Mouse (Mus musculus): ENCODE results near the gene Slc39a11. TPM values are rescaled to one million over a fixed set of nuclear protein-coding genes. Genes with fewer than 3 reads are reported as not detected.

Gene Slc39a11
- total and polyA plus RNA-seq, 3 experiments, result 5.0 to 9.9 (median 5.3) TPM

GRCm38 (mm10) chr11:113291781-113292714, 357.8 kb downstream of the Slc39a11 start:
- ATAC-seq (ENCODE audit: extremely low read depth, insufficient number of reproducible peaks, low FRiP score, poor library complexity, severe bottlenecking) (no peak), DNase-seq (ENCODE audit: low spot score) (no peak)
- no peaks in the 10 kb centered on the region for H3K27me3 ChIP-seq (ENCODE audit: insufficient read depth, low read length)
- TF ChIP-seq POLR2AphosphoS5 (IDR thresholded peaks at IDR 0.05; ENCODE audit: insufficient replicate concordance, low read depth, low read length), result no peak
- no peak for TF ChIP-seq TAL1 (conservative IDR thresholded peaks at IDR 0.05; ENCODE audit: low read depth, low read length)
- TF ChIP-seq CTCF (IDR thresholded peaks at IDR 0.05; ENCODE audit: low read depth, low read length), result no peak
- no peak for TF ChIP-seq GATA1 (IDR thresholded peaks at IDR 0.05; ENCODE audit: borderline replicate concordance, low read length)
- TF ChIP-seq GATA2 (IDR thresholded peaks at IDR 0.05; ENCODE audit: borderline replicate concordance, low read depth, low read length), result no peak
- no peaks in the 10 kb centered on the region for H3K4me1 ChIP-seq (ENCODE audit: insufficient read depth, low read depth, low read length)
- H3K36me3 ChIP-seq (replicated peaks), result peaks cover 2% of the 10 kb centered on the region
- no peak overlapping the region for H3K4me3 ChIP-seq (ENCODE audit: low read depth, low read length)
- peaks cover 64% of the 10 kb centered on the region for H3K9me3 ChIP-seq (replicated peaks)

GRCm38 (mm10) chr11:113290911-113291310, 359.0 kb downstream of the Slc39a11 start:
- no peaks in the 10 kb centered on the region for H3K27me3 ChIP-seq (ENCODE audit: insufficient read depth, low read length)
- peaks cover 60% of the 10 kb centered on the region for H3K9me3 ChIP-seq (replicated peaks)
- H3K4me1 ChIP-seq (ENCODE audit: insufficient read depth, low read depth, low read length), result no peaks in the 10 kb centered on the region
- DNase-seq (ENCODE audit: low spot score) (no peak), ATAC-seq (ENCODE audit: extremely low read depth, insufficient number of reproducible peaks, low FRiP score, poor library complexity, severe bottlenecking) (no peak)
- TF ChIP-seq CTCF (IDR thresholded peaks at IDR 0.05; ENCODE audit: low read depth, low read length), result no peak
- no peak for TF ChIP-seq GATA1 (IDR thresholded peaks at IDR 0.05; ENCODE audit: borderline replicate concordance, low read length)
- no peak for TF ChIP-seq GATA2 (IDR thresholded peaks at IDR 0.05; ENCODE audit: borderline replicate concordance, low read depth, low read length)
- no peak for TF ChIP-seq TAL1 (conservative IDR thresholded peaks at IDR 0.05; ENCODE audit: low read depth, low read length)
- TF ChIP-seq POLR2AphosphoS5 (IDR thresholded peaks at IDR 0.05; ENCODE audit: insufficient replicate concordance, low read depth, low read length), result no peak
- no peak overlapping the region for H3K4me3 ChIP-seq (ENCODE audit: low read depth, low read length)
- H3K36me3 ChIP-seq (replicated peaks), result peaks cover 2% of the 10 kb centered on the region

GRCm38 (mm10) chr11:113284951-113285741, 364.7 kb downstream of the Slc39a11 start:
- Histone ChIP-seq H3K36me3 (replicated peaks) (peaks cover 2% of the 10 kb centered on the region), H3K4me3 (ENCODE audit: low read depth, low read length) (no peak overlapping the region), H3K9me3 (replicated peaks) (peaks cover 63% of the 10 kb centered on the region), H3K4me1 (ENCODE audit: insufficient read depth, low read depth, low read length) (no peaks in the 10 kb centered on the region), H3K27me3 (ENCODE audit: insufficient read depth, low read length) (no peaks in the 10 kb centered on the region)
- ATAC-seq (ENCODE audit: extremely low read depth, insufficient number of reproducible peaks, low FRiP score, poor library complexity, severe bottlenecking), result no peak
- no peak for TF ChIP-seq CTCF (IDR thresholded peaks at IDR 0.05; ENCODE audit: low read depth, low read length)
- TF ChIP-seq GATA1 (IDR thresholded peaks at IDR 0.05; ENCODE audit: borderline replicate concordance, low read length), result no peak
- no peak for TF ChIP-seq POLR2AphosphoS5 (IDR thresholded peaks at IDR 0.05; ENCODE audit: insufficient replicate concordance, low read depth, low read length)
- TF ChIP-seq GATA2 (IDR thresholded peaks at IDR 0.05; ENCODE audit: borderline replicate concordance, low read depth, low read length), result no peak
- no peak for TF ChIP-seq TAL1 (conservative IDR thresholded peaks at IDR 0.05; ENCODE audit: low read depth, low read length)
- no peak for DNase-seq (ENCODE audit: low spot score)

- no peak for DNase-seq (ENCODE audit: low spot score)
- H3K27me3 ChIP-seq (ENCODE audit: insufficient read depth, low read length), result no peaks in the 10 kb centered on the region
- H3K4me1 ChIP-seq (ENCODE audit: insufficient read depth, low read depth, low read length), result no peaks in the 10 kb centered on the region
- peaks cover 62% of the 10 kb centered on the region for H3K9me3 ChIP-seq (replicated peaks)
- no peak for ATAC-seq (ENCODE audit: extremely low read depth, insufficient number of reproducible peaks, low FRiP score, poor library complexity, severe bottlenecking)
- no peak overlapping the region for H3K4me3 ChIP-seq (ENCODE audit: low read depth, low read length)
- TF ChIP-seq TAL1 (conservative IDR thresholded peaks at IDR 0.05; ENCODE audit: low read depth, low read length) (no peak), GATA1 (IDR thresholded peaks at IDR 0.05; ENCODE audit: borderline replicate concordance, low read length) (no peak), POLR2AphosphoS5 (IDR thresholded peaks at IDR 0.05; ENCODE audit: insufficient replicate concordance, low read depth, low read length) (no peak), GATA2 (IDR thresholded peaks at IDR 0.05; ENCODE audit: borderline replicate concordance, low read depth, low read length) (no peak), CTCF (IDR thresholded peaks at IDR 0.05; ENCODE audit: low read depth, low read length) (no peak)
- no peaks in the 10 kb centered on the region for H3K36me3 ChIP-seq (replicated peaks)
These were observed 366.5 kb downstream of the Slc39a11 start for GRCm38 (mm10) chr11:113283376-113283811.

- H3K4me1 ChIP-seq (ENCODE audit: insufficient read depth, low read depth, low read length), result no peaks in the 10 kb centered on the region
- ATAC-seq (ENCODE audit: extremely low read depth, insufficient number of reproducible peaks, low FRiP score, poor library complexity, severe bottlenecking) (no peak), DNase-seq (ENCODE audit: low spot score) (no peak)
- no peak overlapping the region for H3K4me3 ChIP-seq (ENCODE audit: low read depth, low read length)
- TF ChIP-seq GATA2 (IDR thresholded peaks at IDR 0.05; ENCODE audit: borderline replicate concordance, low read depth, low read length), result no peak
- no peak for TF ChIP-seq GATA1 (IDR thresholded peaks at IDR 0.05; ENCODE audit: borderline replicate concordance, low read length)
- no peak for TF ChIP-seq CTCF (IDR thresholded peaks at IDR 0.05; ENCODE audit: low read depth, low read length)
- no peak for TF ChIP-seq POLR2AphosphoS5 (IDR thresholded peaks at IDR 0.05; ENCODE audit: insufficient replicate concordance, low read depth, low read length)
- TF ChIP-seq TAL1 (conservative IDR thresholded peaks at IDR 0.05; ENCODE audit: low read depth, low read length), result no peak
- H3K9me3 ChIP-seq (replicated peaks), result peaks cover 74% of the 10 kb centered on the region
- H3K27me3 ChIP-seq (ENCODE audit: insufficient read depth, low read length), result no peaks in the 10 kb centered on the region
- no peaks in the 10 kb centered on the region for H3K36me3 ChIP-seq (replicated peaks)
These were observed 371.6 kb downstream of the Slc39a11 start for GRCm38 (mm10) chr11:113278238-113278637.
